Mouse (Mus musculus) testis, adult 2 months (tissue): Measurements from ENCODE around the gene Chml.

Source experiments
- CTCF ChIP-seq: fragments of 200-500 bp; IDR thresholded peaks from 2 replicates; pipeline ENCODE4 v1.5.1; 2012; ENCODE audit warnings: low read depth, mild to moderate bottlenecking, inconsistent platforms, low read length, moderate library complexity; ENCODE audit not compliant: control insufficient read depth, insufficient read depth, insufficient replicate concordance
- POLR2A ChIP-seq: fragments of 200-500 bp; IDR thresholded peaks from 2 replicates; pipeline ENCODE4 v1.6.1; 2012; ENCODE audit warnings: low read depth, mild to moderate bottlenecking, inconsistent platforms, low read length, moderate library complexity; ENCODE audit not compliant: control insufficient read depth

DNA sequence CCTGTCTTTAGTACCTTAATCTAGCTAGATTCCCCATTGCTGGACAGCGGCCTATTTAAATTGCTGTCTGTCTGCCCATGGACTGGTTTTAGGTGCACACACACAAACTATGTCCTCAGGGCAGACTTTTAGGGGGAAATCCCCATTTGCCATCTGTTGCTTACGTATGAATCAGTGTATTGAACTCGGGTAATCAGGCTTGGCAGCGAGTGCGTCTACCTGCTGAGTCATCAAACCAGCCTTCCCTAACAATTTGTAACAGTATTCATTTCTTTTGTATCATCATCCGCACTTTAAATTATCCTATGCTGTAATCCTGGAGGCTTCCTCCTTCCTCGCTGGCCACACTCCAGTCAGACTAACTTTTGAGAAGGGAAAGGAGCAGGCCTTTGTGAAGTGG lies 22.7 kb downstream of the Chml start:
- TF ChIP-seq CTCF = no peak
- no peak for TF ChIP-seq POLR2A
